Mouse (Mus musculus) embryonic facial prominence, embryonic 11.5 days (tissue): ENCODE results near the gene Opcml. TPM values are rescaled to one million over a fixed set of nuclear protein-coding genes. Genes with fewer than 3 reads are reported as not detected.

ENCODE experiments used
- ATAC-seq: fragments of 200-750 bp; cut with Nextera tagmentation; replicated peaks from 2 replicates; pipeline ENCODE4 v1.8.0; 2017; ENCODE audit warnings: low read depth; ENCODE audit not compliant: insufficient number of reproducible peaks, low FRiP score, low TSS enrichment
- DNase-seq: peaks from one replicate; pipeline ENCODE4 v3.0.0-alpha.2; 2015; ENCODE audit warnings: low spot score
- H3K27ac ChIP-seq: fragments of 300-500 bp; sonication (generic); replicated peaks from 2 replicates; pipeline ENCODE4 v1.5.1; 2014; ENCODE audit warnings: mild to moderate bottlenecking, low read depth, low read length, control low read depth
- H3K27me3 ChIP-seq: fragments of 300-500 bp; sonication (generic); 2 replicates; pipeline ENCODE4 v1.6.1; 2014; ENCODE audit warnings: mild to moderate bottlenecking, low read length, moderate library complexity, mixed read lengths; ENCODE audit not compliant: control insufficient read depth, insufficient read depth
- H3K36me3 ChIP-seq: fragments of 300-500 bp; sonication (generic); replicated peaks from 2 replicates; pipeline ENCODE4 v1.6.1; 2014; ENCODE audit warnings: low read depth, mild to moderate bottlenecking, low read length, moderate library complexity, mixed read lengths; ENCODE audit not compliant: control insufficient read depth, insufficient read depth
- H3K4me1 ChIP-seq: fragments of 300-500 bp; sonication (generic); 2 replicates; pipeline ENCODE4 v1.6.1; 2014; ENCODE audit warnings: low read length, mixed read lengths; ENCODE audit not compliant: control insufficient read depth, insufficient read depth
- H3K4me2 ChIP-seq: fragments of 300-500 bp; sonication (generic); 2 replicates; pipeline ENCODE4 v1.6.1; 2014; ENCODE audit warnings: low read depth, mild to moderate bottlenecking, control low read depth, low read length, moderate library complexity
- H3K4me3 ChIP-seq: fragments of 300-500 bp; sonication (generic); 2 replicates; pipeline ENCODE4 v1.5.1; 2014; ENCODE audit warnings: low read depth, low read length, control low read depth
- H3K9ac ChIP-seq: fragments of 300-500 bp; sonication (generic); replicated peaks from 2 replicates; pipeline ENCODE4 v1.6.1; 2014; ENCODE audit warnings: mild to moderate bottlenecking, control low read depth, low read length
- H3K9me3 ChIP-seq: fragments of 300-500 bp; sonication (generic); replicated peaks from 2 replicates; pipeline ENCODE4 v1.6.1; 2016; ENCODE audit warnings: mild to moderate bottlenecking, low read length, inconsistent platforms, mixed read lengths; ENCODE audit not compliant: control insufficient read depth
- WGBS: fragments of 180-500 bp; shearing (Covaris S2); extraction: QIAGEN DNeasy Blood & Tissue Kit; methylation state at CpG from one replicate; pipeline ENCODE4 v1.1.7; 2014; 5-methylcytosine and 5-hydroxymethylcytosine counted together
- polyA plus RNA-seq: library from polyadenylated mRNA; unstranded; fragments of >200 nt; fragmentation: Nextera tagmentation; extraction: Ambion mirVana; gene quantifications from 2 replicates; pipeline ENCODE4 v1.2.1, GENCODE M21; 2014

The Opcml gene
- polyA plus RNA-seq, 1 experiment from 2014 or later: 2.3 TPM

DNA sequence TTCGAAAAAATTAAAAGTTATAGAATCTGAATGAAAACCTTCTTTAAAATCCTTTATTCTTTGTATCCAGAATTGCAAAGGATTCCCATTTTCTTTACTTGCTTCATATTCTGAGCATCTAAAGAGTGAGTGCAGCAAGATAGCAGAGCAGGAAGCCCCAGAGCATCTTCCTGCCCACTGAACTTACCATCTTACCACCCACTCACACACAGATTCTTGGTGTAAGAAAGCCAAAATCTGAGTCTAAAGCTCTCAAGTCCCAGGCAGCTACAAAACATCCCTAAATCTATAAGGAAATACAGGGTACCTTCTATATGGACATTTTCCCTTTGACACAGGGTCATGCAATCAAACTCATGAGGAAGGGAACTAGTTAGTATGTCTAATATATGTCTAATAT is 973.6 kb downstream of the Opcml start:
- Histone ChIP-seq H3K27me3 (no peaks in the 10 kb centered on the region), H3K4me3 (no peak overlapping the region), H3K4me1 (no peaks in the 10 kb centered on the region), H3K27ac (no peak overlapping the region), H3K9ac (no peak overlapping the region), H3K4me2 (no peak overlapping the region), H3K36me3 (no peaks in the 10 kb centered on the region), H3K9me3 (no peaks in the 10 kb centered on the region)
- ATAC-seq: no peak
- no peak for DNase-seq
- WGBS: 90% methylated on average over 1 of the region's 1 CpGs

DNA sequence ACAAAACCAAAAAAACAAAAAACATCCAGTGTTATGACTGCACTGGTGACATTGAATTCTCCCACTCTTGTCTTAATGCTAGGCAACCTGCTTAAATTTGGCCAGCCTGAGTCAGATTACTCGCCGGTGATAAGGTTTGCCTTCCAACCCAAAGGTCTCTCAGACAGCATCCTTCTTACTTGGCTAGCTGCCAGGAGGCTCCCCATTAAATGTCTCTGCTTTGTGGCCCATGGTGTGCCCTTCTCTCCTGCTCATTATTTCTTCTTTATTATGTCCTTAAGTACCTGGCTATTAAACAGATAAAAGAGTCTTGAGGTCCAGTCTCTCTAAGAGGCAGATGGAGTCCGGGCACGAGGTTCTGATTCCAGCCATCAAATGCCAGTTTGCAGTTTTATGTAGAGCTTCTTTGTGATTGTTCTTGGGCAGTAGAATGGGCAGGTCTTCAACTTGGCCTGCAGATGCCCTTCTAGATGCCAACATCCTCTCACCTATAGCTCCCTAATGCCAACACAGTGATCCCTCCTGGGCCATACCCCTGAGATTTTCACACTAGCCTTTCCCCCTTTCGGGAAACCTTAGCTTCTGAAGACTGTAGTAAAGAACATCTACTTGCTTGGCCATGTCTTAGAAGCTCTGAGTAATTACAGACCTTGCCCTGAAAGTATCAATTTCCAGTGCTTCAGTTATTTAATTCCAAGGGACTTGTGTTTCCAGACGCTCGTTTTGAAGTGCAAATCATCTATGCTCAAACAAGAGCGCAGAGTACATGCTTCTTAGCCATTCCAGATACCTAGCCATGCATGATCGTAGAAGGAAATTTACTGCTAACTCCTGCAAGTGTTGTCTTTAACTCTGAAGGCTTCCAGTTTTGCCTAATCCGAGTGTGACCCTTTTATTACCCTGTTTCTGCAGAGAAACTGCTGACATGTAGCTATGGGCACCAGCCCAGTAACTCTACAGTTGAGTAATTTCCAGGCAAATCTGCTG is 986.2 kb downstream of the Opcml start:
- no peaks in the 10 kb centered on the region for H3K36me3 ChIP-seq
- H3K27me3 ChIP-seq: no peaks in the 10 kb centered on the region
- 75% methylated on average over 10 of the region's 10 CpGs for WGBS
- no peak overlapping the region for H3K27ac ChIP-seq
- H3K4me3 ChIP-seq: no peak overlapping the region
- no peaks in the 10 kb centered on the region for H3K9me3 ChIP-seq
- DNase-seq: no peak
- ATAC-seq: no peak
- H3K4me1 ChIP-seq: no peaks in the 10 kb centered on the region
- no peak overlapping the region for H3K4me2 ChIP-seq
- no peak overlapping the region for H3K9ac ChIP-seq

DNA sequence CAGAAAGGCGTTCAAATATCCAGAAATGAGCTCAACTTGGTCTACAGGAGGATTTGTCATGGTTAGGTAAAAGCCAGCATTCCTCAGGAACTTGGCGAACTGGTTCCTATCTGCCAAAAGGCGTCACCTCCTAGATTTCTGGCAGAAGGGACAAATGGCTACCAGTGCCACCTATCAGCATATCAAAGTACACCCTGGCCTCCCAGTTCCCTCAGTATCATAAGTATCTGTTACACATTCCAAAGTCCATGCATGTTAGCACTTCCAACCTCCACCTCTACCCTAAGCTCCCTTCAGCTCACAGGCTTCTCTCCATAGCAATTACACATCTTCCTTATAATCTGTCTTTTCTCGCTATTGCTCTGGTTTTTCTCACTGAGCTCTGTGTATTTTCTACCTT is 993.3 kb downstream of the Opcml start:
- Histone ChIP-seq H3K4me1 (no peaks in the 10 kb centered on the region), H3K4me2 (no peak overlapping the region), H3K4me3 (no peak overlapping the region), H3K36me3 (no peaks in the 10 kb centered on the region), H3K9ac (no peak overlapping the region), H3K9me3 (no peaks in the 10 kb centered on the region), H3K27me3 (no peaks in the 10 kb centered on the region), H3K27ac (no peak overlapping the region)
- no peak for ATAC-seq
- no peak for DNase-seq
- 61% methylated on average over 4 of the region's 4 CpGs for WGBS

DNA sequence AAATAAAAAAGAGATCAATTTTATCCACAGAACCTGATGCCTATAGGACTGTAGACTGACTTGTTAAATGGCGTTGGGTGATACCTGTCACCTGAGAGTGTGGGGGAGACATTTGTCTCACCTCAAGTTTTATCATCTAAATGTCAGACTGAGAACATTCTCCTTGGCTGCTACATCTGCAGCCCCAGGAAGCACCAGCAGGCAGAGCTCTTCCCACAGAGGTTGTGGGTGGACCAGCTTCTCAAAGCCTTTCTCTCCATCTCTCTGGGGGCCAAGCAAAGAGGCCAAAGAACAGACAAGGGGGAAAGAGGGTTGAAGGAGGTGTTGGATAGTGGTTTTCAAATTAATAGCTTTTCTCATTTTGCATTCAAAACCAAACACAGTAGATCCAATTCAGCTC is 998.9 kb downstream of the Opcml start:
- Histone ChIP-seq H3K4me3 (no peak overlapping the region), H3K4me1 (no peaks in the 10 kb centered on the region), H3K4me2 (no peak overlapping the region), H3K9me3 (no peaks in the 10 kb centered on the region), H3K9ac (no peak overlapping the region), H3K27me3 (no peaks in the 10 kb centered on the region), H3K27ac (no peak overlapping the region), H3K36me3 (no peaks in the 10 kb centered on the region)
- ATAC-seq (no peak), DNase-seq (no peak)
- 96% methylated on average over 1 of the region's 1 CpGs for WGBS

DNA sequence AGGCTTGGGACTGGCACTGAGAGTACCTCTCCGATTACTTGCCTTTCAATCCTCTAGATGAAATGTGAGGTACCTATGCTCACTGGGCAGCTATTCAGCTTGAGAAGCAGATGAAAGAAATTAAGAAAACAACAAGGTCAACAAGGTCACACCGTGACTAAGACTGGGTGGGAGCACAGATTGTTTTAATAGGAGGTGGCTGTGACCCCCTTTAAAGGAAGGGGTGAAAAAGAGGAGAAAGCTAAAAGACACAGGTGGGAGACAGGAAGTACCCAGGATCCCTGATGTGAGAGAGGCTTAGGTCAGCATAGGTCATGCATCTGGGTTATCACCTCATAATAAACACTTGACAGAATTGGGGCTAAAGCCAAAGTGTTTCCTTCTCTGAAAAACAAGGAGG is 1009.5 kb downstream of the Opcml start:
- H3K4me3 ChIP-seq: no peak overlapping the region
- no peak overlapping the region for H3K27ac ChIP-seq
- no peaks in the 10 kb centered on the region for H3K4me1 ChIP-seq
- WGBS: 7% methylated on average over 2 of the region's 2 CpGs
- no peaks in the 10 kb centered on the region for H3K9me3 ChIP-seq
- ATAC-seq (no peak), DNase-seq (no peak)
- H3K4me2 ChIP-seq: no peak overlapping the region
- H3K36me3 ChIP-seq: no peaks in the 10 kb centered on the region
- H3K9ac ChIP-seq: no peak overlapping the region
- H3K27me3 ChIP-seq: no peaks in the 10 kb centered on the region

DNA sequence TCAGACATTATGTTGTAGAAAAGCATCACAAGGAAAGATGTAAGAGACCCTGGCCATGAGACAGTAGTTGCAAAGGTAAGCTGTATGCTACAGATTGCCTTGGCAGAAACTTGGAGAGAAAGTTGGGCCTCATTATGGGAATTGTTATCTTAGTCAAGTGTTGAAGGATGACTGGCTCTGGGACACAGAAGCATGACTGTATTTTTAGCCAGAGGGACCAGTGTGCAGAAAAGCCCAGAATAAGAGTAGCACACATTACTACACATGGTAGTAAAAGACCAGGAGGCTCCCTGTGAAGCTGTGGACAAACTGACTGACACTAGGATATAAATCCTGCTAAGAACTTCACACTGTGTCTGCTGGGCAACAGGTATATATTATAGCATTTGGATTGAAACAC is 1016.1 kb downstream of the Opcml start:
- H3K27me3 ChIP-seq: no peaks in the 10 kb centered on the region
- DNase-seq (no peak), ATAC-seq (no peak)
- H3K4me3 ChIP-seq: no peak overlapping the region
- H3K4me2 ChIP-seq: no peak overlapping the region
- H3K27ac ChIP-seq: no peak overlapping the region
- H3K36me3 ChIP-seq: no peaks in the 10 kb centered on the region
- H3K4me1 ChIP-seq: no peaks in the 10 kb centered on the region
- no peaks in the 10 kb centered on the region for H3K9me3 ChIP-seq
- H3K9ac ChIP-seq: no peak overlapping the region

DNA sequence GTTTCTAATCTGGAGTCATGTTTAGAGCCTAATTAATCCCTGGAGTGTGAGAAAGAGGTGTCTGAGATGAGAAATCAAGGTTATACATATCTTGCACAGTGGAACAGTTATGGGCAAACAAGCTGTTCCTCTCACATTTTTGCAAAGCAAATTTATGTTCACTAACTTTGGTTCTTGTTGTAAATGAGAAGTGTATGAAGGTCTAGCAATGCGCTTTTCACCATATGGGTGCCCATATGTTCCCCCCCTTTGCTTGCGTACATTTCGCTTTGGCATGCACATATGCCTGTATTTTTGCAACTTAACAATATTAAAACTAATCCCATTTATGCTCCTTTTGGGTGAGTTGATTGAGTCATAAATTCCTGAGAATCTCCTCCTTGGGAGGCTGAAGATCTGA is 1031.5 kb downstream of the Opcml start:
- no peak overlapping the region for H3K4me2 ChIP-seq
- ATAC-seq: no peak
- no peaks in the 10 kb centered on the region for H3K36me3 ChIP-seq
- 94% methylated on average over 3 of the region's 3 CpGs for WGBS
- no peak overlapping the region for H3K27ac ChIP-seq
- H3K9me3 ChIP-seq: no peaks in the 10 kb centered on the region
- H3K9ac ChIP-seq: no peak overlapping the region
- no peaks in the 10 kb centered on the region for H3K27me3 ChIP-seq
- DNase-seq: no peak
- H3K4me3 ChIP-seq: no peak overlapping the region
- no peaks in the 10 kb centered on the region for H3K4me1 ChIP-seq

DNA sequence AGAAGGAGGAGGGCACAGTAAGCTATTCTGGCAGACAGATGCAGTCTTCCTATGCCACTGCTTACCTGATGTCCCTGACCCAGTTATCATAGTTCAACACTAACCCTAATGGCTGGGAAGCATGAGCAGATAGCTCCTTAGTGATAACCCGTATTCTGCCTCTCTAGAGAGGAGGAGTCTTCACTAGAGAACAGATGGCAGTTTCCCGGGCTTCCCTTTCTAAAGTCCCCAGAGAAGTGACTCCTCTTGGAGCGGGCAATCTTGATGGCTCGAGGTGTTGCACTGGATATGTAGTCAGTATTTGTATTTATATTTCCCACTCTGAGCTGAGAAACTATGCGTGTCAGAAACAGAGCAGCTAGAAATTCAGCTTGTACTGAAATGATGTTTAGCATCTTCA is 1031.9 kb downstream of the Opcml start:
- WGBS: 77% methylated on average over 5 of the region's 5 CpGs
- no peak overlapping the region for H3K4me3 ChIP-seq
- H3K9me3 ChIP-seq: no peaks in the 10 kb centered on the region
- ATAC-seq: no peak
- H3K4me2 ChIP-seq: no peak overlapping the region
- no peak overlapping the region for H3K27ac ChIP-seq
- DNase-seq: no peak
- no peaks in the 10 kb centered on the region for H3K27me3 ChIP-seq
- H3K9ac ChIP-seq: no peak overlapping the region
- H3K4me1 ChIP-seq: no peaks in the 10 kb centered on the region
- H3K36me3 ChIP-seq: no peaks in the 10 kb centered on the region
